Comparison of ENCODE assay signal across 8 mouse cellular contexts in the genomic region with DNA sequence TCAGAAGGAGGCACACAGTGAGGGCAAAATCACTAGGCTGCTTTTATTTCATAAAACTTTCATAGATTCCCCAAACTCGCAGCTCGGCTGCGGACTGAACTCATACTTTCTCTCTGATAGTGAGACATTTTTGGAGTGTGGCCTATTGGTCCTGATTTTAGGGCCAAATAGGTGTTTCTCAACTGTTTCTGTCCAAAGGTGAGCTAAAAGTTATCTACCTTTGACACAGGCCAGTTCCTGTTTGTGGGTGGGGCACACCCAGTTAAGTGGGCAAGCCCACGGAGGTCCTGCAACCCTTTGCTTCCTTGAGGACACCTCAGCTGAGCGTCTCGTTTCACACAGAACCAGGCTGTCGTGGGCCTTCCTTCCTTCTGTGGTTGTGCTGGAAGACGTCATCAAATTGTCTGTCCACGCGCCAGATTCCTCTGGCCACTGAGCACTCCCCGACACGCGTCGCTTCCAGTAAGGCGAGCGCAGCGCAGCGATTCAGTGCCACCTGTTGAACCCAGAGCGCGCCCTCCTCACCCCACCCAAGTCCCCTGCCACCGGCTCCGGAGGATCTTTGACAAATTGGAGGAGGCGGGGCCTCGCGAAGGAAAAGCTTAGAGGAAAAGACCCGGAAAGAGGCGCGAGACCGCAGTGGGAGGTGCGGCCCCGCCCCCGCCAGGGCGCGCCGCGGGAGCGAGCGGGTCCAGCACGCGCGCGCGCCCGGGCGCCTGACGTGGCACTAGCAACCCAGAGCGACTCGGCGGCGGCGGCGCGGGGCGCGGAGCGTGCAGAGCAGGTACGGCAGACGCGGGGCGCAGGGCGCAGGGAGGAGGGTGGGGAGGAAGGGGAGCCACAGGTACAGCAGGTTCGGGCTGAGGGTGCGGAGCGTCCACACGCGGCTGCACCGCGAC. TPM values are rescaled to one million over a fixed set of nuclear protein-coding genes. Genes with fewer than 3 reads are reported as not detected.
DNase-seq lines count a peak whose midpoint lies in the region; ATAC-seq lines count a peak whose summit lies in the region.

A gene (plus strand): TSS at position 703 of the 899 bp plus-strand sequence.

- intact Hi-C loops in gastrocnemius, postnatal 36 days (cut with DNase I): no loop called here
- intact Hi-C loops in left cerebral cortex, postnatal 14 days (cut with DNase I): no loop called here

- peak; percentile 95 for ATAC-seq in intestine, embryonic 15.5 days
- ATAC-seq in megakaryocyte-erythroid progenitor cell, adult 5-6 weeks (replicated peaks; ENCODE audit: low FRiP score, low TSS enrichment, poor library complexity, severe bottlenecking): peak; percentile 81

- WGBS in intestine, embryonic 15.5 days: 2% methylated on average over 68 of the region's 68 CpGs

- no peaks in the 10 kb centered on the region for H3K9me3 ChIP-seq in intestine, embryonic 15.5 days

- no peaks in the 10 kb centered on the region; the same call in 1 of the 2 replicates for H3K4me1 ChIP-seq in intestine, embryonic 15.5 days (replicated peaks)

- peaks cover 15% of the 10 kb centered on the region; the same call in 1 of the 2 replicates for H3K36me3 ChIP-seq in intestine, embryonic 15.5 days

- peak within 1 kb of the TSS; percentile 79 for H3K9ac ChIP-seq in intestine, embryonic 15.5 days

- H3K4me3 ChIP-seq in intestine, embryonic 15.5 days (replicated peaks): peak within 1 kb of the TSS; percentile 73

- no peaks in the 10 kb centered on the region for H3K27me3 ChIP-seq in intestine, embryonic 15.5 days (replicated peaks)

- H3K27ac ChIP-seq in intestine, embryonic 15.5 days: peak within 1 kb of the TSS; percentile 72

- H3K4me2 ChIP-seq in intestine, embryonic 15.5 days (replicated peaks): peak within 1 kb of the TSS; percentile 73

- DNase-seq in adrenal gland, adult (ENCODE audit: inconsistent age in 2 of 2, low spot score in 1 of 2): peak; percentile 91 to 95
- peak; percentile 88 for DNase-seq in embryo, embryonic 11 days
- peak; percentile 79 to 83 for DNase-seq in gastrocnemius, postnatal 36 days
- peak; percentile 79 to 80 for DNase-seq in left cerebral cortex, postnatal 14 days (ENCODE audit: low spot score in 2 of 2)
- peak; percentile 81 for DNase-seq in right cerebral cortex, postnatal 14 days
- peak; percentile 87 for DNase-seq in urinary bladder, postnatal 25 days (ENCODE audit: low spot score)

RNA-seq across cellular contexts. Expression of the gene that starts here (rescaled TPM):
- total RNA-seq in gastrocnemius, postnatal 36 days (2021): 1 to 10 TPM; 8.2 to 8.4 TPM
- 87.8 and 95.9 TPM in 2 replicates for polyA plus RNA-seq in intestine, embryonic 15.5 days (2015; fragmentation: Nextera tagmentation; extraction: Ambion mirVana)
- 10 to 100 TPM; 12.6 to 16.4 TPM for total RNA-seq in left cerebral cortex, postnatal 14 days (2021)
- total RNA-seq in megakaryocyte-erythroid progenitor cell, adult 5-6 weeks (2014; fragmentation: Nextera tagmentation): 11.5 and 19.0 TPM in 2 replicates
- 16.7 and 17.0 TPM in 2 replicates for total RNA-seq in megakaryocyte-erythroid progenitor cell, adult 5-6 weeks (2017)

Comparison
In these comparisons a context has a peak if more than half of its experiments do, and no peak if none do; other contexts are left out.
1. Peak in every context shown above with its lines: DNase-seq, ATAC-seq, H3K4me3 ChIP-seq and H3K27ac ChIP-seq.